Mouse (Mus musculus): ENCODE data around the gene Ssna1. TPM values are rescaled to one million over a fixed set of nuclear protein-coding genes. Genes with fewer than 3 reads are reported as not detected.

Gene Ssna1
- polyA plus RNA-seq (2012; rRNA removed; ENCODE audit: low replicate concordance) = 44.6 and 49.5 TPM in 2 replicates

DNA sequence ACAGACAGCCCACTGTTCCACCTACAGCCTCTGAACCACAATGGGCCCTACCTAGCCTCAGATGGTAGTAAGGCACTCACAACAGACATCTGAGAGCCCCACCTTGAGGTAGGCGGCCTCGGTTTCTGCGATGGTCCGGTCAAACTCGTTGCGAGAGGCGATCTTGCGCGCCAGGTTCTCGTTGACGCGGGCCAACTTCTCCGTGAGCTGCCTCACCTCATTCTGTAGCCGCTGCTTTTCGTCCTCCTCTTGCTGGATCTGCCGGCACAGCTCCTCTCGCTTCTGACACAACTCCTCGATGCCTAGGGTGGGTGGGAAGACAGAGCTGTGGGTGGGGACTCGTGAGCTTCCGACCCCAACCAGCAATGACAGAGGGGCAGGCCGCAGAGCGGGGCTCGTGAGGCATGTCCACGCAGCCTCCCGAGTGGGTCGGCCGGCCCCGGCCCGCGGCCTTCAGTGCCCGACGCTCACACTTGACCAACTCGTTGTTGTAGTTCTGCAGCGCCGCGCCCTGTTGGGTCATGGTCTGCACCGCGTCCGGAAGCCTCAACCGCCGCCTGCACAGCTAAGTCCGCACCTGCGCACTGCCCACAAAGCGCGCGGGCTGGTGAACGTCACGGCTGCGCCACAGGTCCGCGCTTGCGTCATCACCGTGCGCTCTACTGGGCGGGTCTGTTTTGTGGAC is at the start of gene Ssna1, which contains the start of gene Anapc2:
Ssna1 (minus strand) TSS at position 612 of the 685 bp plus-strand sequence.
Anapc2 (plus strand) TSS at position 652 of the 685 bp plus-strand sequence.

DNA sequence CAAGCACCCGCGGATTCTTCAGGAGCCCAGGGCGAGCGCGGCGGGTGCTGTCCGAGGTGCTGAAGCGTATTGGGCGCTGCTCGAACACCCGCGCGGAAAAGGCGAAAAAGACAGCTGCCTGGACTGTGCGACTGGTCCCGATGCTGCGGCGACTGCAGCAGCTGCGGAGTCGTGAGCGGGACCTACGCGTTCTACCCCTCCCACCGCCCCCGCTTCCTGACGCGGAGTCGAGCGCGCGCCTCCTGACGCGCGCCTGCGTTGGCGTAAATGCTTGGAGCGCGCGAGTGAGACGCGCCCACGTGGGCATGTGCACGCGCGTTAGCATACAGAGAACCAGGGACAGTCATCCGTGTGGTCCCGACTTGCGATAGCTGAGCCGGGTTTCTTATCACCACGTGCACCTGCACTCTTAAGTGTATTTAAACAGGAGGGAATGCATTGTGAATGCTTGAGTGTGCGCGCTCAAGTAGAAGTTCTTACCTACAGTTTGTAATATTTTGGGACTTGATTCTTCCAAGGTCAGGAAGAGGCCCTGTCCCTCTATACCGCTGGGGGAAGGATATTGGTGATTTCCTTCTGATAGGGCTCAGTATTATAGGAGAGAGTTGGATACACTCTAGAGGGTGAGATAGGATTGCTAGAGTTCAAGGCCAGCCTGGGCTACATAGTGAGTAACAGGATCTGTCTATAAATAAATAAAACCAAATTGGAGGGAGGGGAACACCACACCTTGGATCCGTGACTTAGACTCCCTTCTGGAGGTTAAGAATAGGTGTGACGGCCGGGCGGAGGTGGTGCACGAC is 46.9 kb upstream of the Ssna1 start, which contains the start of gene Grin1:
Grin1 (minus strand) TSS at position 217 of the 803 bp plus-strand sequence.

DNA sequence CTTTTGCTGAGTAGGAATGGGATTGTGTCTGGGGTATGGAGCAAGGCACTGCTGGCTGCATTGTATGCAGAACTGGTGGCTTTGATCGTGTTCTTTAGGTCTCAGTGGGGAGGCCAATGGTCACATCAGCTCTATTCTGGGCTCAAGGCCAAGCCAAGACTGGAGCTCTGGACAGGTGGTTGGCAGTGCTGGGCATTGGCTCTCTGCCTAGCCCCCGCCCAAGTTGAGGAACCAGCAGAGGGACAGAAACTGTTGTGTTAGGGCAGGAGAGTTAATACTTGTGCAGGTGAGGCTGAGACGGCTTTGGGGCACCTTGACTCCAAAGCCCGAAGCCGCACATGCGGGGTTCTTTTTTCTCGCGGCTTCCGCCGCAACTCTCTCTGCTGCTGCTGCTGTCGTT is 17.4 kb upstream of the Ssna1 start, which contains the start of gene Lrrc26:
Lrrc26 (plus strand) TSS at position 265 of the 400 bp plus-strand sequence.

DNA sequence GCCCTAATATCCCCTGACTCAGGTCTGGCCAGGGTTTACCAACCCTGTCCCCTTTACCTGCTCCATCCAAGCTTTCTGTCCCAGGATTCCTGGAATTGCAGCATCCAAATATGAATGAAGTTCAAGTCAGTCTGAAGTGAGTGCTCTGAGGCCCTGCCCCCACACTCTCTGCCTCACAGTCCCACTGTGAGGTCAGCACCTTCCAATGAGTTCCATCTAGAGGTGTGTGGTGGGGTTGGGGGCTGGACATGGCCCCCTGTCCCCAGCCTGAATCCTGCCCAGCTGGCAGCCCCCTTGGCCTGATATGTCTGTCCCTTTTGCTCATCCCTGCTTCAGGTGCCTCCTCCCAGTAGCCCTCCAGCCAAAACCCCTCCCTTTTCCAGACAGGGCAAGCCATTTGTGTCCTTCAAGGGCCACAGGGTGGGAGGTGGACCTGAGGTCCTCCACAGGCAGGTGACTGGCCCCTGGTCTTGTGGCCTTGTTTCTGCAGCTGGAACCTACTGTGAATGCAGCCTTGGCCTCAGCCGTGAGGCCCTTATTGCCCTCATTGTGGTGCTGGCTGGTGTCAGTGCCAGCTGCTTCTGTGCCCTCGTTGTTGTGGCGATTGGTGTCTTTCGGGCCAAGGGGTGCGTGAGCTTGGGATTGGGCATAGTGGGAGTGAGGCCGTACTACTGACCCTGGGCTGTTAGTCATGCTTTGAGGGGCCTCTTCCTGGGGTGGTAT is 15.8 kb upstream of the Ssna1 start, which contains the start of gene Tmem210:
Tmem210 (plus strand) TSS at position 219 of the 723 bp plus-strand sequence.

DNA sequence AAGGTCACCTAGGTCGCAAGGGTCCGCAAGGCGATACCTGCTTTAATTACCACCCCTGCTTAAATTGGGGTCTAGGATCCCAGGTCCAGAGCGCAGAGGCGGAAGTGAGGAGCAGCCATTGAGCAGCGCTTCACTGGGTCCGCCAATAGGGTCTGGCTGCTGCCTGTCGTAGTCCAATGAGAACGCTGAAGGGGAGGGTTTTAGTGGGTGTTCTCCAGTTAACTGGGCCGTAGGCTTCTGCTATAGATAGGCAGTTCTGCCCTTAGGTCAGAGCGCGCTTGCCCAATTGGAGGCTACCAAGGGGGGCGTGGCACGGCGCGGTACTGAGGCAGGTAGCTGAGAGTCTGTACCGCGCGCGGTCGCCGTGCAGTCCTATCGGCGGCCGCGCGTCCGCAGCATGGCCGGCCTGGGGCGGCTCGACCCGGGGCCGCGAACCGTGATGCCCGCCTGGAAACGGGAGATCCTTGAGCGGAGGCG is 9.9 kb downstream of the Ssna1 start, which contains the start of gene Tprn:
Tprn (plus strand) TSS at position 328 of the 477 bp plus-strand sequence.

DNA sequence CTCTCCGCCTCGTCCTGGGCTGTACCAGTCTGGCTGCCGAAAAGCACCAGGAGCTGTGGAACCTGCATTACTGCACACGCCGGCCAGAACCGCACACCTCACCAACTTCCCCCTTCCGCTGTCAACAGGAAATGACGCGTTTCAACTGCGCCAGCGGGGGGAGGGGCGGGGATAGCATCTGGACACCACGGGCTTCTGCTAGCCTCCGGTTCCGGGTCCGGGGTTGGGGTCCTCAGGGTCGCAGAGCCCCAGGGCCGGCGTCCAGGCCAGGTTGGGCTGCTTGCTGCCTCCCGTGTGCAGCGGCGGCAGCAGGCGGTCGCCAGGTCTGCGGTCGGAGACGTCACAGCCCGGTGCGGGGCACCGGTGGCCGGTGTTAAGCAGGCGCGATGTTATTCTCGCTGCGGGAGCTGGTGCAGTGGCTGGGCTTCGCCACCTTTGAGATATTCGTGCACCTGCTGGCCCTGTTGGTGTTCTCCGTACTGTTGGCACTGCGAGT is 16.9 kb downstream of the Ssna1 start, which contains the start of gene Tmem203:
Tmem203 (plus strand) TSS at position 156 of the 496 bp plus-strand sequence.

DNA sequence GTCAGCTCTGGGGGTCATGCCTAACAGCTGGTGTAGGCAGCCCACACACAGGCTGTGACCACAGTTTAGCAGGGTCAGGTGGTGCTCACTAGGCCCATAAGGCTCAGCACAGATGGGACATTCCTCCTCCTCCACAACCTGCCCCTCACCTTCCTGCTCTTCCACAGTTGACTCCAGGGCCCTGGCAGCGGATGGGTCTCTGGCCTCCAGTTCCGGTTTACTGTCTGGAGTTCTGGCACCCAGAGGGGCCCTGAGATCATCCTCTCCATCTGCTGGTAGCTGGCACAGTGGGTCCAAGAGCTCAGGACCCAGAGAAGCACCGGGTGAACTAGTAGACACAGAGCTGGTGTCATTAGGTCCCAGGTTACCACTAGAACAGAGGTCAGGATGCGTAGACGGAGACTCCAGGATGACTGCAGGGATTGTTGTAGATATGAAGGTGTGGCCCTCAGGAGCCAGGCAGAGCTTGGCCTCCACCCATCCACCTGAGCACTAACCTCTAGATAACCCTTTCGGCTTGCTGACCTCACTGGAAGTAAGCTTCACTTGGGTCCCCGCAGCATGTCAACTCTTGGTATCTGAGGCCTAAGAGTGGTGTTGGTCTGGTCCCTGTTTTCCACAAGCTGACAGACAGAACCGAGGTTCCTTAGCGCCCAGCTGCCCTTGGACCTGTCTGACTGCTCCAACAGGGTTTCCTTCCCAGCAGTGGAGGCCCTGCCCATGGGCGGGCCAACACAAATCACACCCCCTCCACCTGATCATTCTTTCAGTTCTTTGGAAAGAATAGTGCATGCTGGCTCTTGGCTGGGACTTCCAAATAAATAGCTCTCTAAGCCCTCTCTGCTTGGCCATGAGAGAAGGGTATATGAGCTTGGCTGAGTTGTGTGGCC is 25.8 kb downstream of the Ssna1 start, which contains the start of gene AL732309.1:
AL732309.1 (minus strand) TSS at position 681 of the 890 bp plus-strand sequence.

DNA sequence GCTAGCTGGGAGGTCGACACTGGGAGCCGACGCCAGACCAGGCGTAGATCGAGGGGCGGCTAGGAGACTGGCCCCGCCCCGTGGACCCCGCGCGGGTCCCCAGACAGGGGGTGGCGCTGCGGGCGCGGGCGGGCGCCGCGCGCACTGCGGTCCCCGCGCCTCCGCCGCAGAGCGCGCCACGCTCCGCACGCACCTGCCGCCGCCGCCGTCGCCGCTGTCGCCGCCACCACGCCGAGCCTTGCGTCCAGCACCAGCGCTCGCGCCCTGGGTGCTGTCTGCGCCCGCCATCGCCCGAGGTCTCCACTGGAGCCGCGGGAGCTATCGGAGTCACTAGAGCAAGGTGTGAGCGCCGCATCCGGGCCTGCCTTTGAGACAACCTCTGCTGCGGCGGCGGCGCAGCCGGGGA is 30.1 kb downstream of the Ssna1 start, which contains the start of the genes Rnf208 and Cysrt1:
Rnf208 (plus strand) TSS at position 155 of the 406 bp plus-strand sequence.
Cysrt1 (minus strand) TSS at position 352 of the 406 bp plus-strand sequence.

DNA sequence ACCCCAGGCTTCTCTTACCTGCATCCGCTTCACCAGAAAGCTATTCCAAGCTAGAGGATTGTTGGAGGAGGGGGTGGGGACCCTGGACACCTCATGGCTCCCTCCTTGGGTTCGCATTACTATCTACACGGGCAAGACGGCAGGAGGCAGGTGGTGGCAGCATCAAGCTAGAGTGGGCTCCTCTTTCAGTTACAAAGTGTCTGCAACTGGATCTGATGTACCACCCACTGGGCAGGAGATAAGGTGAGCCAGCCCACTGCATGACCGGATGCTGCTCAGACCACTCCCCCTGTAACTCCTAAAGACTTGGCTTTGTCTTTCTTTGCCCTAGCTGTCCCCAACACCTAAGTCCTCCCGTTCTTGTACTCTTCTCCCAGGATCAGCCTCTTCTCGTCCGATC is 35.6 kb downstream of the Ssna1 start, which contains the start of gene Rnf224:
Rnf224 (minus strand) TSS at position 174 of the 400 bp plus-strand sequence.

DNA sequence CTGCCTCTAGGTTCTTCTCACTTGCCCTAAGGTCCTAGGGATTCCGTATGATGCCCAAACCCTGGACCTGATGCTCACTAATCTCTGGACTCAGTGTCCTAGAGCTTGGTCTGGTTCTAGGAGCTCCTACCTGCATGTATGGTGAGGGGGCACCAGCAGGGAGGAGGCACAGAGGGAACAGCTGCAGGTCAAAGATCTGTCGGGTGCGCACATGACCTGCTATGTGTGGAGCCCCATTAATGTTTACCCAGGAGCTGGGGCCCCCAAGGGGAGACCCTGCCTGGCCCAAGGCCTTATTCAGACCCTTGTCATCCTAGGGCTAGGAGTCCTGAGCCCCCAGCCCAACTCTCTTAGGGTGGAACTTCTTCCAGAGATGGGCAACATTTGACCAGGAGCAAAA is 38.2 kb downstream of the Ssna1 start, which contains the start of gene Slc34a3:
Slc34a3 (minus strand) TSS at position 315 of the 400 bp plus-strand sequence.

DNA sequence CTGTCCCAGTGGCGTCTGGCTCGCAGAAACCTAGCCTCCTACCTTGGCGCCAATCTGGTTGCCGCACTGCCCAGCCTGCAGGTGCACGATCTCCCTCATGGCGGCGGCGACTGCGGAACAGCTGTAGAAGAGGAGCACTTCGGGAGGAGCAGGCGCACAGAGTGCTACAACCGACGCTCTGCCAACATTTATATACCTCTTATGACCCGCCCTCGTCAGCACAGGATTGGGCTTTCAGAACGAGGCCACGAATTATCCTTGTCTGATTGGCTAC is 47.8 kb downstream of the Ssna1 start, which contains the start of gene Tubb4b:
Tubb4b (minus strand) TSS at position 211 of the 274 bp plus-strand sequence.

Other genes with a start within 250 kb of the Ssna1 start
- 52.7 and 54.1 TPM in 2 replicates for gene Nsmf, start 218.1 kb downstream of the Ssna1 start, polyA plus RNA-seq (2012; rRNA removed; ENCODE audit: low replicate concordance)
- 121 and 257 TPM in 2 replicates for gene Entpd8, start 192.1 kb downstream of the Ssna1 start, polyA plus RNA-seq (2012; rRNA removed; ENCODE audit: low replicate concordance)
- 17.5 and 26.4 TPM in 2 replicates for gene Noxa1, start 177.3 kb downstream of the Ssna1 start, polyA plus RNA-seq (2012; rRNA removed; ENCODE audit: low replicate concordance)
- gene Nrarp, start 91.7 kb downstream of the Ssna1 start, polyA plus RNA-seq (2012; rRNA removed; ENCODE audit: low replicate concordance) = 42.6 and 53.2 TPM in 2 replicates
- 25.3 and 31.1 TPM in 2 replicates for gene Tor4a, start 75.6 kb downstream of the Ssna1 start, polyA plus RNA-seq (2012; rRNA removed; ENCODE audit: low replicate concordance)
- 29.9 and 42.4 TPM in 2 replicates for gene Nelfb, start 60.9 kb downstream of the Ssna1 start, polyA plus RNA-seq (2012; rRNA removed; ENCODE audit: low replicate concordance)
- gene Stpg3, start 57.8 kb downstream of the Ssna1 start, polyA plus RNA-seq (2012; rRNA removed; ENCODE audit: low replicate concordance) = not detected in 2 replicates
- not detected in 2 replicates for gene Fam166a, start 53.7 kb downstream of the Ssna1 start, polyA plus RNA-seq (2012; rRNA removed; ENCODE audit: low replicate concordance)
- 379 and 679 TPM in 2 replicates for gene Tubb4b, start 47.7 kb downstream of the Ssna1 start, polyA plus RNA-seq (2012; rRNA removed; ENCODE audit: low replicate concordance)
- 4.3 TPM in 1 of 2 replicates, not detected in the other for gene Slc34a3, start 38.1 kb downstream of the Ssna1 start, polyA plus RNA-seq (2012; rRNA removed; ENCODE audit: low replicate concordance)
- gene Rnf224, start 35.7 kb downstream of the Ssna1 start, polyA plus RNA-seq (2012; rRNA removed; ENCODE audit: low replicate concordance) = not detected in 2 replicates
- 14.3 and 73.6 TPM in 2 replicates for gene Rnf208, start 30.2 kb downstream of the Ssna1 start, polyA plus RNA-seq (2012; rRNA removed; ENCODE audit: low replicate concordance)
- gene Cysrt1, start 30.0 kb downstream of the Ssna1 start, polyA plus RNA-seq (2012; rRNA removed; ENCODE audit: low replicate concordance) = 0.94 and 8.8 TPM in 2 replicates
- gene AL732309.1, start 25.6 kb downstream of the Ssna1 start, polyA plus RNA-seq (2012; rRNA removed; ENCODE audit: low replicate concordance) = 18.8 and 30.9 TPM in 2 replicates
- gene Tmem203, start 17.0 kb downstream of the Ssna1 start, polyA plus RNA-seq (2012; rRNA removed; ENCODE audit: low replicate concordance) = 39.8 and 90.7 TPM in 2 replicates
- 186 and 454 TPM in 2 replicates for gene Tprn, start 9.8 kb downstream of the Ssna1 start, polyA plus RNA-seq (2012; rRNA removed; ENCODE audit: low replicate concordance)
- 57.3 and 58.9 TPM in 2 replicates for gene Anapc2, start within 50 bp of the Ssna1 start, polyA plus RNA-seq (2012; rRNA removed; ENCODE audit: low replicate concordance)
- 1.4 TPM in 1 of 2 replicates, not detected in the other for gene Tmem210, start 15.7 kb upstream of the Ssna1 start, polyA plus RNA-seq (2012; rRNA removed; ENCODE audit: low replicate concordance)
- gene Lrrc26, start 17.5 kb upstream of the Ssna1 start, polyA plus RNA-seq (2012; rRNA removed; ENCODE audit: low replicate concordance) = 81.7 and 85.6 TPM in 2 replicates
- gene Grin1, start 46.7 kb upstream of the Ssna1 start, polyA plus RNA-seq (2012; rRNA removed; ENCODE audit: low replicate concordance) = 0.78 and 1.7 TPM in 2 replicates
- 13.8 and 17.1 TPM in 2 replicates for gene Man1b1, start 59.9 kb upstream of the Ssna1 start, polyA plus RNA-seq (2012; rRNA removed; ENCODE audit: low replicate concordance)
- gene Dpp7, start 83.9 kb upstream of the Ssna1 start, polyA plus RNA-seq (2012; rRNA removed; ENCODE audit: low replicate concordance) = 15.8 and 19.7 TPM in 2 replicates
- gene Uap1l1, start 93.2 kb upstream of the Ssna1 start, polyA plus RNA-seq (2012; rRNA removed; ENCODE audit: low replicate concordance) = 66.1 and 563 TPM in 2 replicates
- gene Sapcd2, start 99.9 kb upstream of the Ssna1 start, polyA plus RNA-seq (2012; rRNA removed; ENCODE audit: low replicate concordance) = 27.5 and 29.1 TPM in 2 replicates
- 50.6 and 75.3 TPM in 2 replicates for gene Entpd2, start 123.4 kb upstream of the Ssna1 start, polyA plus RNA-seq (2012; rRNA removed; ENCODE audit: low replicate concordance)
- 223 and 325 TPM in 2 replicates for gene Npdc1, start 126.9 kb upstream of the Ssna1 start, polyA plus RNA-seq (2012; rRNA removed; ENCODE audit: low replicate concordance)
- 1.3 and 2.1 TPM in 2 replicates for gene Fut7, start 150.8 kb upstream of the Ssna1 start, polyA plus RNA-seq (2012; rRNA removed; ENCODE audit: low replicate concordance)
- gene Abca2, start 156.3 kb upstream of the Ssna1 start, polyA plus RNA-seq (2012; rRNA removed; ENCODE audit: low replicate concordance) = 16.8 and 36.7 TPM in 2 replicates
- 1.9 and 14.3 TPM in 2 replicates for gene Clic3, start 184.4 kb upstream of the Ssna1 start, polyA plus RNA-seq (2012; rRNA removed; ENCODE audit: low replicate concordance)
- gene Paxx, start 188.7 kb upstream of the Ssna1 start, polyA plus RNA-seq (2012; rRNA removed; ENCODE audit: low replicate concordance) = 81.4 and 115 TPM in 2 replicates
- gene Ptgds, start 197.6 kb upstream of the Ssna1 start, polyA plus RNA-seq (2012; rRNA removed; ENCODE audit: low replicate concordance) = 0.74 TPM in 1 of 2 replicates, not detected in the other
- not detected in 2 replicates for gene Lcn12, start 221.5 kb upstream of the Ssna1 start, polyA plus RNA-seq (2012; rRNA removed; ENCODE audit: low replicate concordance)
- gene Fbxw5, start 228.3 kb upstream of the Ssna1 start, polyA plus RNA-seq (2012; rRNA removed; ENCODE audit: low replicate concordance) = 40.4 and 40.9 TPM in 2 replicates
- 4.0 and 9.4 TPM in 2 replicates for gene C8g, start 229.3 kb upstream of the Ssna1 start, polyA plus RNA-seq (2012; rRNA removed; ENCODE audit: low replicate concordance)

Data from duodenum, adult 2 months (tissue).